Mouse (Mus musculus): Measurements from ENCODE around the gene Olfr1058.

GRCm38 (mm10) chr2:86378293-86378692 is 10.1 kb downstream of the Olfr1058 start, which contains the start of gene Olfr1057:
- TF ChIP-seq POLR2A (IDR thresholded peaks at IDR 0.05; ENCODE audit: insufficient read depth, low read length) (no peak), CTCF (IDR thresholded peaks at IDR 0.05; ENCODE audit: low read depth, low read length) (no peak)
